Comparison of ENCODE assay signal across 27 mouse cellular contexts in the genomic region with DNA sequence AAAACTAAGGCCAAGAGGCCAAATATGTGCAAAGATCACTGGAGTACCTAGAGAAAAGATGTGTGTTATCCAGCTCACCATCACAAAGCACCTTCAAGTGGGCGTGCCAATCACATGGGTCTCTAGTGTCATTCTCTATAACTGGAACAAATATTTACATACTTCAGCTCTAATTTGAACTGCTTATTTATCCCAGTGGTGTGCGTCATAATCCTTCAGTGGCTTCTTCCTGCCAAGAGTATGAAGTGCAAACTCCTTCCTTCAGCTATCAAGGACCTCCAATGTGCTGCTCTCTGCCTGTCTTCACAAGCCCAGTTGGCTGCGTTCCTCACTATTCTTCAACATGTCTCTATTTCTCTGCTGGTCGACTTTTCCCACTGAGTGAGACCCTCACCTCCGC.
DNase-seq lines count a peak whose midpoint lies in the region; ATAC-seq and TF ChIP-seq lines count a peak whose summit lies in the region.
"Had no signal": no experiment of that assay in that cellular context is flagged by ENCODE, and none has a peak within 500 bp of the region (broad histone marks: within the 10 kb centered on the region; RNA-seq: fewer than 3 reads in every experiment).

No protein-coding gene starts in this region.

- no peak for TF ChIP-seq POLR2A in liver, adult 2 months (IDR thresholded peaks at IDR 0.05; ENCODE audit: extremely low read depth, insufficient read depth, low read length)

- H3K9me3 ChIP-seq in embryonic facial prominence, embryonic 14.5 days (ENCODE audit: control insufficient read depth, low read length), result no peaks in the 10 kb centered on the region
- no peaks in the 10 kb centered on the region; the same call in 1 of the 2 replicates for H3K9me3 ChIP-seq in embryonic facial prominence, embryonic 10.5 days
- H3K9me3 ChIP-seq: embryonic facial prominence, embryonic 12.5 days; forebrain, embryonic 12.5 days; G1E; heart, embryonic 12.5 days; heart, embryonic 15.5 days had no signal

- H3K27me3 ChIP-seq in embryonic facial prominence, embryonic 14.5 days (replicated peaks; ENCODE audit: control insufficient read depth, insufficient read depth, low read length), result no peaks in the 10 kb centered on the region
- no peaks in the 10 kb centered on the region for H3K27me3 ChIP-seq in embryonic facial prominence, embryonic 10.5 days (replicated peaks; ENCODE audit: low read depth, poor library complexity, severe bottlenecking)
- H3K27me3 ChIP-seq in liver, adult 2 months (ENCODE audit: control insufficient read depth, insufficient read depth, low read length), result no peaks in the 10 kb centered on the region
- H3K27me3 ChIP-seq: CH12.LX; embryonic facial prominence, embryonic 12.5 days; forebrain, embryonic 12.5 days; forebrain, embryonic 15.5 days; heart, embryonic 12.5 days; heart, embryonic 15.5 days; Patski had no signal

- no peaks in the 10 kb centered on the region for H3K36me3 ChIP-seq in embryonic facial prominence, embryonic 14.5 days (ENCODE audit: control insufficient read depth, insufficient read depth, low read length)
- H3K36me3 ChIP-seq in embryonic facial prominence, embryonic 10.5 days (replicated peaks), result no peaks in the 10 kb centered on the region
- no peaks in the 10 kb centered on the region for H3K36me3 ChIP-seq in liver, adult 2 months (ENCODE audit: control insufficient read depth, insufficient read depth, low read length)
- H3K36me3 ChIP-seq: embryonic facial prominence, embryonic 12.5 days; forebrain, embryonic 12.5 days; forebrain, embryonic 15.5 days; G1E; heart, embryonic 12.5 days; heart, embryonic 15.5 days had no signal

- H3K27ac ChIP-seq in embryonic facial prominence, embryonic 14.5 days (replicated peaks; ENCODE audit: low read depth, low read length), result no peak overlapping the region
- H3K27ac ChIP-seq in embryonic facial prominence, embryonic 10.5 days (replicated peaks), result no peak overlapping the region
- no peak overlapping the region for H3K27ac ChIP-seq in liver, adult 2 months (replicated peaks; ENCODE audit: insufficient read depth, low read depth, low read length)
- H3K27ac ChIP-seq: embryonic facial prominence, embryonic 12.5 days; forebrain, embryonic 12.5 days; forebrain, embryonic 15.5 days; heart, embryonic 15.5 days; hindbrain, embryonic 14.5 days; hindbrain, postnatal 0 days had no signal

- DNase-seq in embryonic facial prominence, embryonic 14.5 days (ENCODE audit: low spot score), result no peak
- DNase-seq in embryonic facial prominence, embryonic 10.5 days (ENCODE audit: low spot score), result no peak
- peak; percentile 8 for DNase-seq in liver, adult 2 months (ENCODE audit: extremely low read depth, low read depth, low spot score)
- no peak for DNase-seq in liver
- DNase-seq in lung, postnatal 10 days, result peak; percentile 38
- DNase-seq: adrenal gland, postnatal 10 days; adrenal gland, postnatal 36 days; cerebellum, adult 18-20 months; cerebellum, adult 9-10 months; cerebellum, postnatal 14 days; gastrocnemius, postnatal 10 days; heart, adult 18-20 months; heart, postnatal 10 days; heart, postnatal 4 days had no signal

- no peak overlapping the region for H3K4me2 ChIP-seq in embryonic facial prominence, embryonic 14.5 days (ENCODE audit: low read depth, low read length)
- H3K4me2 ChIP-seq: embryonic facial prominence, embryonic 12.5 days; forebrain, embryonic 12.5 days; forebrain, embryonic 15.5 days; heart, embryonic 12.5 days; heart, embryonic 15.5 days; hindbrain, embryonic 14.5 days had no signal

- no peaks in the 10 kb centered on the region for H3K4me1 ChIP-seq in embryonic facial prominence, embryonic 14.5 days (ENCODE audit: control insufficient read depth, insufficient read depth, low read length)
- no peaks in the 10 kb centered on the region for H3K4me1 ChIP-seq in embryonic facial prominence, embryonic 10.5 days
- no peaks in the 10 kb centered on the region for H3K4me1 ChIP-seq in liver, adult 2 months (ENCODE audit: control insufficient read depth, insufficient read depth, low read length)
- H3K4me1 ChIP-seq: embryonic facial prominence, embryonic 12.5 days; forebrain, embryonic 15.5 days; heart, embryonic 12.5 days; heart, embryonic 15.5 days had no signal

- no peaks in the 10 kb centered on the region for H3K79me2 ChIP-seq in liver, adult 2 months (ENCODE audit: control insufficient read depth, insufficient read depth, low read length)

- H3K9ac ChIP-seq in embryonic facial prominence, embryonic 14.5 days (ENCODE audit: low read depth, low read length), result no peak overlapping the region
- H3K9ac ChIP-seq in liver, adult 2 months (ENCODE audit: low read depth, low read length), result no peak overlapping the region
- H3K9ac ChIP-seq: embryonic facial prominence, embryonic 12.5 days; forebrain, embryonic 12.5 days; forebrain, embryonic 15.5 days; heart, embryonic 12.5 days; heart, embryonic 15.5 days; hindbrain, embryonic 14.5 days had no signal

- H3K4me3 ChIP-seq in embryonic facial prominence, embryonic 14.5 days (ENCODE audit: low read depth, low read length), result no peak overlapping the region
- no peak overlapping the region for H3K4me3 ChIP-seq in embryonic facial prominence, embryonic 10.5 days
- H3K4me3 ChIP-seq in liver, adult 2 months (ENCODE audit: insufficient read depth, low read depth, low read length), result no peak overlapping the region
- H3K4me3 ChIP-seq: embryonic facial prominence, embryonic 12.5 days; erythroblast, embryonic 14.5 days; forebrain, embryonic 12.5 days; forebrain, embryonic 15.5 days; heart, embryonic 12.5 days; heart, embryonic 15.5 days had no signal

- 0 out of 2 replicates have a peak, but pooled peaks have one; percentile 9 for ATAC-seq in embryonic facial prominence, embryonic 14.5 days (ENCODE audit: low read depth)
- ATAC-seq in CD4-positive, CD25-positive, alpha-beta regulatory T cell, adult 4 months, result no peak
- ATAC-seq: forebrain, embryonic 15.5 days; hindbrain, postnatal 0 days; inflammation-experienced regulatory T-cells, adult 6 months; Patski had no signal

- no peak for TF ChIP-seq CTCF in liver, adult 2 months (IDR thresholded peaks at IDR 0.05; ENCODE audit: low read depth, low read length)

- 80% methylated on average over 5 of the region's 5 CpGs for WGBS in embryonic facial prominence, embryonic 14.5 days
- 90% methylated on average over 5 of the region's 5 CpGs for WGBS in embryonic facial prominence, embryonic 10.5 days
- 80% methylated on average over 5 of the region's 5 CpGs for WGBS in liver, adult 2 months

Comparison
In these comparisons a context has a peak if more than half of its experiments do, and no peak if none do; other contexts are left out.
1. DNase-seq: peak in liver, adult 2 months (single experiment) and lung, postnatal 10 days (single experiment); none in embryonic facial prominence, embryonic 14.5 days (single experiment), embryonic facial prominence, embryonic 10.5 days (single experiment) and liver (single experiment).